Mouse (Mus musculus) megakaryocyte, embryonic 14.5 days (primary cell): ENCODE data around the gene Igfbp1. TPM values are rescaled to one million over a fixed set of nuclear protein-coding genes. Genes with fewer than 3 reads are reported as not detected.

Source experiments
- H3K27me3 ChIP-seq: replicated peaks from 2 replicates; pipeline ENCODE3; 2012; ENCODE audit warnings: inconsistent platforms
- H3K36me3 ChIP-seq: replicated peaks from 2 replicates; pipeline ENCODE3; 2012; ENCODE audit warnings: low read length, inconsistent platforms, mixed read lengths
- H3K4me1 ChIP-seq: 2 replicates; pipeline ENCODE4 v1.6.1; 2012; ENCODE audit warnings: inconsistent platforms
- H3K4me3 ChIP-seq: replicated peaks from 2 replicates; pipeline ENCODE3; 2012; ENCODE audit warnings: moderate library complexity, mild to moderate bottlenecking, inconsistent platforms
- H3K9me3 ChIP-seq: 2 replicates; pipeline ENCODE4 v1.6.1; 2012; ENCODE audit warnings: inconsistent platforms
- FLI1 ChIP-seq: IDR thresholded peaks from 2 replicates; pipeline ENCODE4 v1.6.1; 2012; ENCODE audit warnings: low read length, inconsistent platforms, mixed read lengths
- GATA1 ChIP-seq: IDR thresholded peaks from 3 replicates; pipeline ENCODE4 v1.6.1; 2012; ENCODE audit warnings: mixed read lengths, low read length, inconsistent platforms, borderline replicate concordance
- polyA plus RNA-seq: library from polyadenylated mRNA; stranded (reverse); fragments of >175 nt; gene quantifications from 2 replicates; pipeline ENCODE4 v1.2.3, GENCODE M21; 2012; ENCODE audit warnings: low replicate concordance; ENCODE audit not compliant: insufficient read depth

The Igfbp1 gene
- polyA plus RNA-seq, 1 experiment, result not detected

DNA sequence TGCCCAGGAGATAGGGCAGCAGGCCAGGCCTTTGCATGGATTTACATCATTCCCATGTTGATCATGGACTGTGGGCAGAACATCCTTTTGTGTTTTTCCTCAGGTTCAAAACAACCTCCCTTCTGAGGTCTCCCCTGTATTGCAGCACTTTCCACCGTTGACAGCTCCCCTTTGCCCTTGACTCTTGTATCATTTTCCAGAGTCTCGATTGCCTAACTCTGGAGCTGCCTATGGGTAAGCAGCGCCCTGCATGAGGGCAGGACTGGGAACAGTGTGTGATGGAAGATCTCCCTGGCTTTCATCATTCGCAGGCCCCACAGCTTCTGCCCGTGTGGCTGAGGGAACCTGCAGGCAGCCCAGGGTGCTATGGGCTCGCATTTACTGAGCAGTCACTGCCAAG is 4.9 kb upstream of the Igfbp1 start:
- TF ChIP-seq FLI1, result no peak
- H3K4me3 ChIP-seq, result no peak overlapping the region
- H3K36me3 ChIP-seq, result no peaks in the 10 kb centered on the region
- H3K4me1 ChIP-seq, result no peaks in the 10 kb centered on the region
- H3K27me3 ChIP-seq, result no peaks in the 10 kb centered on the region
- peaks cover 11% of the 10 kb centered on the region for H3K9me3 ChIP-seq

DNA sequence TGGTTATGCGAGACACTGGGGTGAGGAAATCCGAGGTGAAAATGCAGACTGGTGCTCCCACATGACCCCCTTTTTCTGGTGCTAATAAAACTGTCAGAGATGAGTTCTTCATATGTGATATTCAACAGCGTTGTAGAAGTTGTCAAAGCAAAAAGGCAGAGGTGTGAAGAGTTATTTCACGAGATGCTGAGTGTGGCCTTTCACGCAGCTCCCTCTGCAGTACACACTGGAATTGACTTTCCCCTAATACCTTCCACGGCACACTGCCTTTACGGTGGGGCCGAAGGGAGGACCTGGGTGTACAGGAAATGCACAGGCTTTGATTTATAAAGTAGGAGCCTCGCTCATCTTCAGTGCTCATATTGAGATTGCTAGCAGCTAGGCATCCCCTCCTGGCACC is 4.4 kb upstream of the Igfbp1 start:
- no peaks in the 10 kb centered on the region for H3K4me1 ChIP-seq
- no peak overlapping the region for H3K4me3 ChIP-seq
- H3K9me3 ChIP-seq, result peaks cover 14% of the 10 kb centered on the region
- no peaks in the 10 kb centered on the region for H3K36me3 ChIP-seq
- no peak for TF ChIP-seq GATA1
- TF ChIP-seq FLI1, result no peak
- no peaks in the 10 kb centered on the region for H3K27me3 ChIP-seq

DNA sequence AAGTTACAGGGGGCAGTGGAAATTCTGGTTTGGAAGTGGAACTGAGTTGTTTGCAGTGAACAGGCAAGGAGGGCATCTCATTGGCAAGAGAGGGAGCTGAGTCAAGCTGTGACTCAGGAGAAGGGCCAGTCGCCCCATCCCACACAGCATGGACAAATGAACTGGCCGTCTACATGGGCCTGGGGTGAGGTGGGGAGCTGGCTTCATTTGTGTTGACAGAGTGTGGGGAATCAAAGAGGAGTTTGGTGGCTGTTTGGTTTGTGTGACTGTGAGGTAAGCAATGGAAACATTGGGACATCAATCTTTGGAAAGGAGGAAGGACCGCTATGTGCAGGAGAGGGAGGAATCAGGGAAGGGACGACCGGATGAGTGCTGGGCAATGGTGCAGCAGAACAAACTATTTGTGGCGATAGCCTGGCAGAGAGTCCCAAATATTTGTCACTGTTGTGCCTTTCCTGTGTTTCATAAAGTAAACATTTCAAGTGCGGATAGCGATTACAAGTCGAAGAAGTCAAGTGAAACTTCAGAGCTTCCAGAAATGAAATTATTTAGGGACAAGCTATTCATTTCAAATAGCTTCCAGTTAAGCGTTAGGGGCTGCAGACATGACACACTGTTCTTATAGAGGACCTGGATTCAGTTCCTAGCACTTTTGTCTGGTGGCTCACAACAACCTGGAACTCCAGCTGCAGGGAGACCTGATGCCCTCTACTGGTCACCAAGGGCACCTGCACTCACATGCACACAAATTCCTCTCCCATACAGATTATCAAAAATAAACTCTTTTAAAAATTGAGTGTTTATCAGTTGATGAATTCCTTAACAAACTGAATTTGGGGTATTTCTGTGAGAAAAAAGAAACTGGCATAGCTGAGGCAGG is 2.9 kb upstream of the Igfbp1 start:
- TF ChIP-seq GATA1 (no peak), FLI1 (no peak)
- H3K4me3 ChIP-seq, result no peak overlapping the region
- no peaks in the 10 kb centered on the region for H3K27me3 ChIP-seq
- H3K9me3 ChIP-seq, result peaks cover 14% of the 10 kb centered on the region
- no peaks in the 10 kb centered on the region for H3K36me3 ChIP-seq
- H3K4me1 ChIP-seq, result no peaks in the 10 kb centered on the region

DNA sequence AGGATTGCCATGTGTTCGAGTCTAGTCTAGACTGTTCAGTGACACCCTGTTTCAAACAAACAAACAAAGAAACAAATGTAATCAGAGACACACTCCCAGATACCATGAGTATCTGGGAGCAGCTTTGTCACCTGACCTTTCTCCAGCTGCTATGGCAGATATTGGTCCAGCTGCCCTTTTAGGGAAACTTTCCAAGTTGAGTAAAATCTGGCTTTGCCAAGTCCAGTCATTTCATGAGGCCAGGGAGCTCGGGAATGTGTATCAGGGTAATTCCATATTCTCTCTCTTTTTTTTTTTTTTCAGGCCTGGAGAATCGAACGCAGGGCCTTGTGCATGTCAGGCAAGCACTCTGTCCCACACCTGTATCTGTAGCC is 2.3 kb upstream of the Igfbp1 start:
- no peaks in the 10 kb centered on the region for H3K4me1 ChIP-seq
- TF ChIP-seq GATA1 (no peak), FLI1 (no peak)
- peaks cover 14% of the 10 kb centered on the region for H3K9me3 ChIP-seq
- H3K4me3 ChIP-seq, result no peak overlapping the region
- no peaks in the 10 kb centered on the region for H3K27me3 ChIP-seq
- H3K36me3 ChIP-seq, result no peaks in the 10 kb centered on the region

DNA sequence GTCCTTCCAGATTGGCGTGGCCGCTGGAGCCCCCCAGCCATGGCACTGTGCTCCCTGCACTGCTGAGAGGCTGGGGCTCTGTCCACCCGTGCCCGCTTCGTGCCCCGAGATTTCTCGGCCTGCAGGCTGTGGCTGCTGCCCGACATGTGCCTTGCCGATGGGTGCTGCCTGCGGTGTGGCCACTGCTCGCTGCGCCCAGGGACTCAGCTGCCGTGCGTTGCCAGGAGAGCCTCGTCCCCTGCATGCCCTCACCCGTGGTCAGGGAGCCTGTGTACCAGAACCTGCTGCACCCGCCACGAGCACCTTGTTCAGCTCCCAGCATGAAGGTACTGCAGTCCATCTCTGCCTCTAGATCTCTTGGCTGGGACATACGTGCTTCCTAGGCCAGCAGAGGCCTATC is 424 bp downstream of the Igfbp1 start:
- Histone ChIP-seq H3K9me3 (peaks cover 14% of the 10 kb centered on the region), H3K4me3 (peak overlapping the region; percentile 40), H3K27me3 (no peaks in the 10 kb centered on the region), H3K4me1 (no peaks in the 10 kb centered on the region), H3K36me3 (no peaks in the 10 kb centered on the region)
- TF ChIP-seq FLI1, result no peak
- no peak for TF ChIP-seq GATA1

DNA sequence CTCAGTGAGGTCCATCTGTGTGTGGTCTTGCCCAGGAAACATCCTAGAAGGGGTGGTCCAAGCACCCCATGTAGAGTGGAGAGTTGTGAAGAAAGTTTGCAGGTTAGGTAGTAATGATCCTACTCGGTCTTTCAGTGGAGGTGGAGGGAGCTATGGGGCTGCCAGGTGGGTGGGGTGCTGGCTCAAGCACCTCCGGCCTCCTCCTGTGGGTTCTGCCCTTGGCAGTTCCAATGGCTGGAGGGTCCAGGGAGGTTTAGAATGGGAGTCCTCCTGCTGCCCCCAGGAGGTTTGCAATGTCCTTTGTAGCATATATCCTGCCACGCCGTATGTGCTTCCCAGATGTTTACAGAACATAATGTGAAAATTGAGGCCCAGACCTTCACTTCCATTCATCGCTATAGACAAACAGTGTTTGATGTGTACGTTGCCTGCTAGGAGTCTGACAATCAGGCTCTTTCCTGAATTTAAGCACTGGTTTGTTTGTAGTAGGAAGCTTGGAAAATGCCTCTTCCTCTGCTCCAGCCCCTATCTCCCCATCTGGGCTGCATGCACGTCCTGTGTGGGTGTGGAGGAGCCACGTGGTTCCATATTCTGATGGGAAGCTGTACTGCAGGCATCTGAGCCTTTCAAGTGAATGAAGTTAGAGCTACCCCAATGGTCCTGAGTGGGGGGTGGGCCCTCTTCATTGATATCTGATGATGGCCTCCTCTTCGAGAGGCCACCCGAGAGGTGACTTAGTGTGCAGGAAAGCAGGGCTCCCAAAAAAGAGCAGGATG is 1.1 kb downstream of the Igfbp1 start:
- no peak overlapping the region for H3K4me3 ChIP-seq
- no peak for TF ChIP-seq FLI1
- no peak for TF ChIP-seq GATA1
- H3K27me3 ChIP-seq, result no peaks in the 10 kb centered on the region
- H3K4me1 ChIP-seq, result no peaks in the 10 kb centered on the region
- H3K9me3 ChIP-seq, result peaks cover 14% of the 10 kb centered on the region
- H3K36me3 ChIP-seq, result no peaks in the 10 kb centered on the region

DNA sequence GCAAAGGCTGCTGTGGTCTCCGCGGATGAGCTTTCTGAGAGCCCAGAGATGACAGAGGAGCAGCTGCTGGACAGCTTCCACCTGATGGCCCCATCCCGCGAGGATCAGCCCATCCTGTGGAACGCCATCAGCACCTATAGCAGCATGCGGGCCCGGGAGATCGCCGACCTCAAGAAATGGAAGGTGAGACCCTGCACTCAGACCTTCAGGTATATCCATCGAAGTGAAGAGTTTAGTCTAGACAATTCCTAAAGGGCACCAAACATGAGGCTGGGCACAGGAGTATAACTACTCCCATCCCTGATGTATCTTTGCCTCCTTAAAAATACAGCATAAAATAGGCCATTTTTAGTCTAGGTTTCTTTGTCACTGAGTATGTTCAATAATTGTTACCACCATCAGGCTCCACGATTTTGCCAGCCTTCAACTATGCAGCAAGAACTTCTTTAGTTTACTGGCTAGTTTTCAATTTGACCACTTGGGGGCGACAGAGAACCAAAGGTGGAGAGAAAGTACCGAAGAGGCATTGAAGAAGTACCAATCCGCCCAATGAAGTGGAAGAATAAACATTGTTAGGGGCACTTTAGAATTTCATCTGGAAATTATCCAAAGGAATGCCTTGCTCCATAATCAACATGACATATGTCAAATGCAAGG is 2.3 kb downstream of the Igfbp1 start:
- Histone ChIP-seq H3K9me3 (0 out of 2 replicates have a peak, but pooled peaks cover 5% of the 10 kb centered on the region), H3K4me3 (no peak overlapping the region), H3K36me3 (no peaks in the 10 kb centered on the region), H3K27me3 (no peaks in the 10 kb centered on the region), H3K4me1 (no peaks in the 10 kb centered on the region)
- no peak for TF ChIP-seq GATA1

DNA sequence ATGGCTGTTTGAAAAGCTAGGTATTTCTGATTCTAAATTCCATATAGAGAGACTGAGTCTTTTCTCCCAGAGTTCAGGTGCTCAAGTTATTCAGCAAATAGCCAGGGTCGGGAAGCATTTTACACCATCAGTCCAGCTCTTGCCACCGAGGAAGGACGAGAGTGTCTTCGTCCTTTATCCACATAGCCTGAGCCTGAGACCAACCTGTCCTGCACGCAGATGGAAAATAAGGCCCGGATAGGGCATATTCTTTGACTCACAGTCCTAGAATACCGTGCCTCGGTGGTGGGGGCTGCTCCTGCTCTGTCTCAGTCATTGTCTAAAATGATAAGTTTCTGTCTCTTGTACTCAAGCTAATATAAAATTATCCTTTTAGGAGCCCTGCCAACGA is 2.8 kb downstream of the Igfbp1 start:
- Histone ChIP-seq H3K36me3 (no peaks in the 10 kb centered on the region), H3K9me3 (0 out of 2 replicates have a peak, but pooled peaks cover 5% of the 10 kb centered on the region), H3K27me3 (no peaks in the 10 kb centered on the region), H3K4me3 (no peak overlapping the region), H3K4me1 (no peaks in the 10 kb centered on the region)
- no peak for TF ChIP-seq FLI1
- no peak for TF ChIP-seq GATA1

DNA sequence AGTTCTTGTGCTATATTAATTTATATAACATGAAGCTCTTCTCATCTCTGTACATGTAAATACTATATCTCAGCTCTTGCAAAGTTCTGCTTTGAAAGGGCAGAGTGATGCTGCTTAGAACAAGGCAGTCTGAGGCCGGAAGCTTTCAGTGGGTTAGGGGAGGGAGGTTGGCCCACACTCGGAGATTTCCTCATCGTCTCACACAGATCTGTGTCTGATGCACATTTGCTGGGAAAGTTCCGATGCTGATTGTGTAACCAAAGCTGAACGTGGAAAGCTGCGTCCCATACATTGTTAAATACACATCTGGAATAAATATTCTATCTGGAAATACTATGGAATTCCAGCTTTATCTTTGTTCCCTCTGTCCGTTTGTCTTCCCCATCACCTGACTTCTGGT is 4.6 kb downstream of the Igfbp1 start:
- no peaks in the 10 kb centered on the region for H3K36me3 ChIP-seq
- no peak overlapping the region for H3K4me3 ChIP-seq
- H3K4me1 ChIP-seq, result no peaks in the 10 kb centered on the region
- no peak for TF ChIP-seq GATA1
- TF ChIP-seq FLI1, result no peak
- 0 out of 2 replicates have a peak, but pooled peaks cover 3% of the 10 kb centered on the region for H3K9me3 ChIP-seq
- no peaks in the 10 kb centered on the region for H3K27me3 ChIP-seq

DNA sequence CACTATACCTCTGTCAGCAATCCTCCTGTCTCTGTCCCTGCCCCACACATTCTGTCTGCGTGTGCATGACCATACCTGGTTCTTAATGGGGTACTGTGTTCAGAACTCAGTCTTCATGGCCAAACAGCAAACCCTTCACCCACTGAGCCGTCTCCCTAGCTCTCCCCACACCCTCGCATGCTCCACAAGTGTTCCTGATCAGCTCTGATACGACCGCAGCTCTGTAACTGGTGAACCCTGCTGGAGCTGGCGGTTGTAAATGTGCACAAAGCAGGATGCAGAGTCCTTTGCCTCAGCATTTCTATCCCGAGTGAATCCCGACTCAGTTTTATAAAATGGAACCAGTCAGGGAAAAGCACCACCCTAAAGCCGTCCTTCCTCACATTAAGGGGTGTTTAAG is 6.3 kb downstream of the Igfbp1 start:
- no peak overlapping the region for H3K4me3 ChIP-seq
- TF ChIP-seq GATA1 (no peak), FLI1 (no peak)
- H3K9me3 ChIP-seq, result no peaks in the 10 kb centered on the region
- H3K4me1 ChIP-seq, result no peaks in the 10 kb centered on the region
- no peaks in the 10 kb centered on the region for H3K27me3 ChIP-seq
- H3K36me3 ChIP-seq, result no peaks in the 10 kb centered on the region
